Mouse (Mus musculus) heart, adult 2 months (tissue): Measurements from ENCODE around the gene Abca8a.

Source experiments
- CTCF ChIP-seq: fragments of 200-600 bp; IDR thresholded peaks from 2 replicates; pipeline ENCODE4 v1.8.1; 2022; ENCODE audit warnings: antibody characterized with exemption, mild to moderate bottlenecking, moderate library complexity
- EP300 ChIP-seq: fragments of 200-500 bp; IDR thresholded peaks from 2 replicates; pipeline ENCODE4 v1.6.1; 2011; ENCODE audit warnings: low read depth, low read length, control low read depth; ENCODE audit not compliant: insufficient read depth
- POLR2A ChIP-seq: fragments of 200-500 bp; IDR thresholded peaks from 2 replicates; pipeline ENCODE4 v1.6.1; 2011; ENCODE audit warnings: mild to moderate bottlenecking, low read depth, low read length, control low read depth; ENCODE audit not compliant: insufficient read depth

DNA sequence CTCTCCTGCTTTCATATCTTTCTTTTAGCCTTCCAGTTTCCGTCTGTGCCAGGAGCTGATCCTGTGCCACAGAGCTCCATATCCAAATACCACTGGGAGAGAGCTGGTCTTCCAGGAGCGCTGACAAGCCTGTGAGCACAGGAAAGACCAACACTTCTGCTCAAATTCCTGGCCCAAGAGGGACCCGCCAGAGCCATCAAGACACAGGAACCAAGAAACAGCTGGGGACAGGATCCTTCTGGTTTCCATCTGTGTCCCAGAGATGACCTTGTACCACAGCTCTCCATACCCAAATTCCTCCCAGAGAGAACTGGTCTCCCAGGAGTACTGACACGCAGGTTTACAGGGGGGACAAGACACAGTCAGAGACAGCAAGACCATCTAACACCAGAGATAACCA, 3.1 kb upstream of the Abca8a start:
- TF ChIP-seq POLR2A (no peak), EP300 (no peak), CTCF (no peak)
